Mouse (Mus musculus) embryonic fibroblast, embryonic 13.5 days (primary cell): ENCODE results near the gene Gm26661. TPM values are rescaled to one million over a fixed set of nuclear protein-coding genes. Genes with fewer than 3 reads are reported as not detected.

Experiments used
- H3K27ac ChIP-seq: 2 replicates; pipeline ENCODE4 v1.5.1; 2012; ENCODE audit warnings: low read length, control low read depth, inconsistent platforms; ENCODE audit not compliant: insufficient read depth
- H3K4me1 ChIP-seq: 2 replicates; pipeline ENCODE4 v1.6.1; 2011; ENCODE audit warnings: low read length; ENCODE audit not compliant: control insufficient read depth, insufficient read depth
- H3K4me3 ChIP-seq: 2 replicates; pipeline ENCODE4 v1.5.1; 2011; ENCODE audit warnings: mild to moderate bottlenecking, control low read depth, low read length; ENCODE audit not compliant: insufficient read depth
- CTCF ChIP-seq: IDR thresholded peaks from 2 replicates; pipeline ENCODE4 v1.5.1; 2011; ENCODE audit warnings: mild to moderate bottlenecking, control low read depth, low read length, moderate library complexity, borderline replicate concordance; ENCODE audit not compliant: insufficient read depth
- POLR2A ChIP-seq: IDR thresholded peaks from 2 replicates; pipeline ENCODE4 v1.6.1; 2011; ENCODE audit warnings: low read depth, mild to moderate bottlenecking, control low read depth, low read length, moderate library complexity
- polyA plus RNA-seq: library from polyadenylated mRNA; stranded (reverse); fragments of >200 nt; gene quantifications from 2 replicates; pipeline ENCODE4 v1.2.4, GENCODE M21; 2011; ENCODE audit warnings: low read depth; ENCODE audit not compliant: missing spikeins, insufficient read length

Gm26661 gene
- polyA plus RNA-seq = not detected in 2 replicates

DNA sequence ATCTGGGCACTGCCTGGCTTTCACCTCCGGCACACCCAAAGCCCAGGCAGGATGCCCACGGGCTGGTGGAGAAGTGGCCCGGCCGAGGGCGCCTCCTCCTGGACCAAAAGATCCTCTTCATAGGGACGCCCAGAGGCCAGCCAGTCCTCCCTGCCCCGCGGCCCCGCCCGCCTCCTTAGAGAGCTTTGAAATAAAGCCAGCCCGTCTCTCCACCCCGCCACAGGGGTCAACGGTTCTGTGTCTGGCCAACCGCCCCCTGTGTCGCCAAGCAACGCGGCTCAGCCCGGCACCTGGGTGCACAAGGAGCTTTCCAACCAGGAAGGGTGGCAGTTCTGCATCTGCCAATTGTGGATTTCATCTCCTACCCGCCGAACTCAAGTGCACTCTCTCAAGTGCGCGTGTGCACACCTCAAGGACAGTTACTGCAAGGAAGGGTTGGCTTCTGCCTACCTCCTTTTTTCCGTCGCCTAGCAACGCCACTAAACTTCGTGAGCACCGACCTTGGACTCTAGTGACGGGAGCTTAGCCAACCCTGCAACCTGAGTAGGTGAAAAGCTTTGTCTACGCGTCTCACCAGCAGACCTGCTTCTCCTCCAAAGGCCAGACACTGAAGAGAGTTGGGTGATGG is at the start of gene Gm26661:
Gene Gm26661 (plus strand): TSS at position 56 of the 628 bp plus-strand sequence.
- Histone ChIP-seq H3K27ac (no peak within 1 kb of the TSS), H3K4me1 (no peaks in the 10 kb centered on the region), H3K4me3 (peak within 1 kb of the TSS; percentile 22; the same call in 1 of the 2 replicates)
- TF ChIP-seq CTCF = no peak
- TF ChIP-seq POLR2A = no peak

DNA sequence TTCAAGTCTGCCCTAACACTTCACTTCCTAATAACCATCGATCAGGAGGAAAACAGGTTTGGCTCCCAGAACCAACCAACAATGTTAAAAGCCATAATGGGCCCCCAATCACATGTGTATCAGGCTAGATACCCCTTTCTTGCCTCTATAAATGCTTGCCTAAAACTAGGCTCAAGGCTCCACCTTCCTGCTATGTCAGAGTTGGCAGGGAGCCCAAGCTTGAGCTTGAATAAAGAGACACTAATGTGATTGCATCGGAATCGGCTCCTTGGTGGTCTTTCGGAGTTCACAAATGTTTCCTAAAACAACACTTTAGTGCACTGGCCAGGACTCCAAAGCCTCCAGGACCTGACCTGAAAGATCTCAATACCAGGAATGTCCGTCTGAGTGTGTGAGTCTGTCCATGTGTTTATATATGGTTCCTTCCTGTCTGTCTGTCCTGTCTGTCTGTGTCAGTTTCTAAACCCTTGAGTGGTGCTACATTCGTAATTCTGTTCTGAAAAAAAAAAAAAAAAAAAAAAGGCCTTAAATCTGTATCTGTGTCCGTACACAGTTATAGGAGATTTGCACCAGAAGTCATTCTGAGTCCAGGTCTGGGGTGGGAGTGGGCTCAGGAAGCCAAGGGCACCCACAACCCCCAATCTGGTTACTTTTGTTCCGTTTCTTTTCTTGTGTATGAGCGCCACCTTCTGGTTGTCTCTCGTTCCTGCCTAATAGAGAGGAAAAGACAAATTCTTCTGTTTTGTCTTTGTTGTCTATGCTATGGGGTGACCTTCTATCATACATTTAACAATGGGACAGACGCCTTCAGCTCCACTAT is 42.2 kb upstream of the Gm26661 start:
- H3K4me3 ChIP-seq = no peak overlapping the region
- H3K27ac ChIP-seq = no peak overlapping the region
- no peak for TF ChIP-seq CTCF
- TF ChIP-seq POLR2A = no peak

DNA sequence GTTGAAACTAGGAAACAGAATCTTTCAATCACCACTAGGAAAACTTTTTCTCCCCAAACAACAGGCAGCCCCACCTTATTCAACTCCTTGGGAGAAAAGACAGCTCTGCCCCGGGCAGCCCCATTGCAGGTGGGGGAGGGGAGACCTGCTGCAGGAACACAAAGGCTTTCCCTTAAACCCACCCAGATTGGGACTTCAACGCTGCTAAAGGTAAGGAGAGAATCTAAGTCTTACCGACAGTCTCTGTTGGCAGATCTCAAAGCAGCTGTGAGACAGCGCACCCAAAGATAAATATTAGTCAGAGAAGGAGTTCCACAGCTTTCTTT is 41.7 kb upstream of the Gm26661 start:
- TF ChIP-seq POLR2A (no peak), CTCF (no peak)
- H3K27ac ChIP-seq = no peak overlapping the region
- H3K4me3 ChIP-seq = no peak overlapping the region
- no peaks in the 10 kb centered on the region for H3K4me1 ChIP-seq

More for the DNA sequence above, 42.2 kb upstream of the Gm26661 start:
- H3K4me1 ChIP-seq = no peaks in the 10 kb centered on the region; the same call in 1 of the 2 replicates

DNA sequence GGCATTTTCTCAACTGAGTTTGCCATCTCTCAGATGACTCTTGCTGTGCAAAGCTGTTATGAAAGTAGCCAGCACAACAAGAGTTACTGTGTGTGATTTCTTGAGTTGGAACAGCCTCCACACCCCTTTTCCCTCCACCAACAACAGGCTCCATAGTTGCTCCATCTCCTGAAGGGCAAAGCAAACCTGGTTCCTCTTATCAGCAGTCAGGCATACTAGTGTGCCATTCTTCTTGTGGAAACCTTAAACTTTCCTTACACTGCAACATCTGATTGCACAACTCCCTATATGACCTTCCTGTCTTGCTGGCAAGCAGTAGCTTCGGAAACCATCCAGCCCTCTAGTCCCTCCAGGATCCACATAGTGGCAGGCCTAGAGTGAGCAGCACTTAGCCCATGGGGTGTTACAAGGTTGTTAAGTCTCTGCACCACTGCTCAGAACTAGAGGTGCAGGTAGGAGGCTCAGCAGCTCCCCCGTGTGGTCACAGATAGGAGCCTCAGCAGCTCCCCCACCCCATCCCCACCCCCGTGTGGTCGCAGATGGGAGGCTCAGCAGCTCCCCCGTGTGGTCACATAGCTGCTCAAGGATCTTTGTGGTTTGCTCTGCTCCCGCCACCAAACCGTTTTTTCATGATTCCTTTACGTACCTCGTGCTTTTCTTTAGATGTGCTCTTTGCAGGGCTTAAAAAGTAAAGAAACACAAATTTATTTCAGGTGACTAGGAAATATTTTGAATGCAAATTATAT is 25.6 kb upstream of the Gm26661 start:
- Histone ChIP-seq H3K27ac (no peak overlapping the region), H3K4me1 (no peaks in the 10 kb centered on the region), H3K4me3 (no peak overlapping the region)
- peak; percentile 78; the same call in 1 of the 2 replicates for TF ChIP-seq CTCF
- no peak for TF ChIP-seq POLR2A

DNA sequence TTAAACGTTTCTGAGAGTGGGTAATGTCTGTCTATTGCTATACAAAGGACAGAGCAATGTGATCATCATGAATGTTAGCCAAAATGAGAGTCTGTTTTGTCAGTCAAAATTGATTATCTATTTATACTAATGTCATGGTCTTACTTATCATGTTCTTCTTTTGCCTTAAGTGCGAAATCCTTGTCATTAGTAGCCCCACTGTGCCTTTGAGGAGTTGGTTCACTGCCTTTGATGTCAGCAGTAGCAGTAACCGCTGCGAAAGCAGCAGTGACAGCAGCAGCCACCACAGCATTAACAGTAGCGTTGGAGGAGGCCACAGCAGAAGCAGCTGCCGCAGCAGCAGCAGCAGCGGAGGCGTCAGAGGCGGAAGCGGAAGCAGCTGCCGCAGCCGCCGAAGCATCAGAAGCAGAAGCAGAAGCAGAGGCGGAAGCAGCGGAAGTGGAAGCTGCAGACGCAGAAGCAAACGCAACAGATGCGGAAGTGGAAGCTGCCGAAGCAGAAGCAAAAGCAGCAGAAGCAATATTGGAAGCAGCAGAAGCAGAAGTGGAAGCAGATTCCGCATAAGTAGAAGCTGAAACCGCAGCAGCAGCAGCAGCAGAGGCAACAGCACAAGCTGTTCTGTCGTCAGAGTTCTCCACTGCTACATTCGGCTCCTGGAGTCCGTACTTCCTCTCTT is 17.5 kb upstream of the Gm26661 start:
- TF ChIP-seq POLR2A (peak; percentile 85), CTCF (no peak)
- H3K27ac ChIP-seq = no peak overlapping the region
- no peaks in the 10 kb centered on the region for H3K4me1 ChIP-seq
- peak overlapping the region; percentile 53 for H3K4me3 ChIP-seq

DNA sequence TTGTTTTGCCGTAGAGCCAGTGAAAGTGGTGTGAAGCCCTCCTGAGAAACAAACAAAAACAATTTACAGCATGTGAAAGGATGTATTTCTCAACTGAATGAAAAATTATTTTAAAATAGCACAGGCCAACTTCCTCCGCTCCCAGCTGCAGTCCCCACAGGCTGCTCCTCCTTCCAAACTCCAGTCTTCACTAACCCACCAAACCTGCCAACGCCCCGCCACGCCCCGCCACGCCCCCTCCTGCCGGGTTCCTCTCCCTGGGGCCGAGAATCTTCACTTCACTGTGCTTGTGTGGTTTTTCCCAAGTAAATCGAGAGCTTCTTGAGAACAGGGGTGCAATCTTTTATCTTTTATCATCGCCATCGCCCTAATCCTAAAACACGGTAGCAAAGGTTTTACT is 5.3 kb upstream of the Gm26661 start:
- TF ChIP-seq CTCF (no peak), POLR2A (no peak)
- Histone ChIP-seq H3K4me3 (no peak overlapping the region), H3K4me1 (no peaks in the 10 kb centered on the region), H3K27ac (no peak overlapping the region)

DNA sequence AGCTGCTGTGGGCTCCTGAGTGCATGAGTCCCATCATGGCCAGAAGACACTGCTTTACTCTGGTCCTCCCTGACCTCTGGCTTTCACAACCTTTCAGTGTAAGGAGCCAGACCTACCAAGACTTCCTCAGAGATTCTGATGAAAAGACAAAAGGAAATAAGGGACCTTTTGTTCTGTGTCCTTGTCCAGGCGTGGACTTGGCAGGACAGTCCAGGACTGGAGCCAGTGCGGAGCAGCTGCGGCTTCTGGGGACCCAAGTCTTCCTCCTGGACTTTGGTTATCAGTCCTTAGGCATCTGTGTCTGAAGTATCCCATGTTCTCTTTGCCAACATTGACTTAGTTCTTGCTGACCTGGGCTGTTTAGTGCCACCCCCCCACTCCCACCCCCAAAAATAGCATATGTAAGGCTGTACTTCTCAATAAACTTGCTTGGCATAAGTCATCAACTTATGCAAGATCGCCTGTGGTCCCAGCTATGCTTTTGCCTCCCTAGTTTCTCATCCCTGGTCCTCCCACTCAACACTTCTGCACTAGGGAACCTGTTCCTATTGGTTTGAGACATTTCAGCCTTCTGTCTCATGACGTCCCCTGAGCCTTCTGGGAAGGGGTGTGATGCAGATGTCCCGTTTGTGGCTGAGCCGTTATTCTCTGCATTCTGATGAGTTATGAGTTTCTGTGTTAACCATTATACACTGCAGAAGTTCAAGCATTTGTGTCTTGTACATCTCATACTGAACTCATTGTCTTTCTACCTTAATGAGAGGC is 1.9 kb upstream of the Gm26661 start:
- Histone ChIP-seq H3K4me3 (no peak overlapping the region), H3K27ac (no peak overlapping the region), H3K4me1 (no peaks in the 10 kb centered on the region)
- TF ChIP-seq POLR2A = no peak
- TF ChIP-seq CTCF = no peak

DNA sequence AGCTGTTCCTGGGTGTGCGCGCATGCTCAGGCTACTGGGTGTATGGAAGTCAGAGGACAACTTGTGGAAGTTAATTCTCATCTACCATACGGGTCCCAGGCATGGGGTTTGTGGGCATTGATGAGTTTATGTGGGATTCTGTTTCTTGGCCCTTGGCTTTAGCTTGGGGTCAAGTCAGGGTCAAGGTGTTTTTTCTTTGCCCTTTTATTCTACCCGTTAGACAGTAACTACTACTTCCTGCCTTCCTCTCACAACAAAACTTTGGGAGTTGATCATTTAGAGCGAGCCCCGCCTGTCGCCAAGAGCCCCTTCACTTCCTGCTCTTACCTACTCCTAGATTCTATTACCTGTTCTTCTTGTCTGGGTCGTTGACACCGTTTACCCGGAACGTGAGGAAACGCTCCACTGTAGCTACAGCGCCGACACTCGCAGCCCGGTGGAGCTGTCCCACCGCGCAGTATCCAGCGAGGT is 291 bp upstream of the Gm26661 start:
- H3K4me3 ChIP-seq = peak overlapping the region; percentile 22; the same call in 1 of the 2 replicates
- TF ChIP-seq POLR2A (no peak), CTCF (no peak)
- H3K4me1 ChIP-seq = no peaks in the 10 kb centered on the region
- H3K27ac ChIP-seq = no peak overlapping the region

DNA sequence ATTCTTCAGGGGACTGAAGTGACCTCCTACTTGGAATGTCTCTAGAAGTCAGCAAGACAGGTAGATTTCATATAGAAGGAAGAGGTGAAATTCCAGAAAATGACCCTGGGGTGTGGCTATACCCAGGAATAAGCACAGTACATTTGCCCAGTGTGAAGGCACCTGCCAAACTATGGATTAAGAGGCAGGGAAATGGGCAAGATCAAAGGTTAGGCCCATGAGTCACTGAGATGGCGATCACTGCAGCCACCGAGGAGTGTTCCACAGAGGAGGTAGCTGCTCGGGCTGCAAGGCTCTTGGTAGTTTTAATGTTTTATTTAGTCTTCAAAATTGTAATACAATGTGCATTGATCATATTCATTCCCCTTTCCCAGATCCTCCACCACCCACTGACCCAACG is 4.6 kb downstream of the Gm26661 start:
- TF ChIP-seq POLR2A = no peak
- no peak for TF ChIP-seq CTCF

DNA sequence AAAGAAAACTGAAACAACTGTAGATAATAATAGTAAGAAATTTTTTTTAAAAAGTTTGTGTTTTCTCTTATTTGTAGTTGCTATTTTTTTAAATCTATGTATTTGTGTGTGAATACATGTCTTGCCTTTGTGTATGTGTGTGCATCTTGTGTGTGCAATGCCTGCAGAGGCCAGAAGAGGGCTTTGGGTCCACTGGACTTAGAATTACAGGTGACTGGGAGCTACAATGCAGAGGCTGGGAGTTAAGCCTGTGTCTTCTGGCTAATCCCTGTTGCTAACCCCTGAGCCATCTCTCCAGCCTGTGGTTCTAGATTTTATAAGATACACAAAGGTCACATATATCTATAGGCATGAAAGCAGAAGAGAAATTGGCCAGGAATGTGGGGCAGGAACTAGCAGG is 9.2 kb downstream of the Gm26661 start:
- no peaks in the 10 kb centered on the region for H3K4me1 ChIP-seq
- no peak for TF ChIP-seq CTCF
- no peak for TF ChIP-seq POLR2A
- H3K4me3 ChIP-seq = no peak overlapping the region
- no peak overlapping the region for H3K27ac ChIP-seq

More for the DNA sequence above, 4.6 kb downstream of the Gm26661 start:
- Histone ChIP-seq H3K4me1 (no peaks in the 10 kb centered on the region), H3K27ac (no peak overlapping the region), H3K4me3 (no peak overlapping the region)
